Mouse (Mus musculus) ZHBTc4 (cell line): Measurements from ENCODE around the gene Theg.

ENCODE experiments used
- DNase-seq: peaks from one replicate; pipeline ENCODE4 v3.0.0-alpha.2; 2011; ENCODE audit warnings: low read depth, low spot score

The Theg gene

GRCm38 (mm10) chr10:79594872-79595589, 7.9 kb upstream of the Theg start:
- DNase-seq, result peak; percentile 83

- DNase-seq, result no peak
Measured at GRCm38 (mm10) chr10:79594111-79594510, 7.0 kb upstream of the Theg start.

GRCm38 (mm10) chr10:79590702-79591101, 3.6 kb upstream of the Theg start:
- DNase-seq, result no peak

GRCm38 (mm10) chr10:79587752-79588126, 608 bp upstream of the Theg start:
- DNase-seq, result no peak

- DNase-seq, result no peak
Measured at GRCm38 (mm10) chr10:79586243-79586642, 888 bp downstream of the Theg start.

- DNase-seq, result no peak
Measured at GRCm38 (mm10) chr10:79585723-79586122, 1.4 kb downstream of the Theg start.

- DNase-seq, result no peak
Measured at GRCm38 (mm10) chr10:79585136-79585535, 2.0 kb downstream of the Theg start.

- no peak for DNase-seq
Measured at GRCm38 (mm10) chr10:79584426-79584825, 2.7 kb downstream of the Theg start.

GRCm38 (mm10) chr10:79584021-79584420, 3.1 kb downstream of the Theg start:
- no peak for DNase-seq

GRCm38 (mm10) chr10:79581501-79581900, 5.6 kb downstream of the Theg start:
- DNase-seq, result no peak

GRCm38 (mm10) chr10:79580811-79581210, 6.3 kb downstream of the Theg start:
- peak; percentile 84 for DNase-seq

- no peak for DNase-seq
Measured at GRCm38 (mm10) chr10:79580356-79580755, 6.8 kb downstream of the Theg start.

- DNase-seq, result peak; percentile 35
Measured at GRCm38 (mm10) chr10:79579781-79580180, 7.3 kb downstream of the Theg start.

- no peak for DNase-seq
Measured at GRCm38 (mm10) chr10:79578891-79579290, 8.2 kb downstream of the Theg start.

- DNase-seq, result no peak
Measured at GRCm38 (mm10) chr10:79578276-79578675, 8.9 kb downstream of the Theg start.

GRCm38 (mm10) chr10:79577376-79577775, 9.8 kb downstream of the Theg start:
- no peak for DNase-seq

- no peak for DNase-seq
Measured at GRCm38 (mm10) chr10:79575754-79576153, 11.4 kb downstream of the Theg start.

GRCm38 (mm10) chr10:79574796-79575195, 12.3 kb downstream of the Theg start:
- no peak for DNase-seq

GRCm38 (mm10) chr10:79574350-79574749, 12.8 kb downstream of the Theg start:
- DNase-seq, result peak; percentile 32

GRCm38 (mm10) chr10:79573611-79574010, 13.5 kb downstream of the Theg start:
- no peak for DNase-seq

- no peak for DNase-seq
Measured at GRCm38 (mm10) chr10:79571314-79571713, 15.8 kb downstream of the Theg start.

GRCm38 (mm10) chr10:79569921-79570320, 17.2 kb downstream of the Theg start:
- no peak for DNase-seq

GRCm38 (mm10) chr10:79559716-79560115, 27.4 kb downstream of the Theg start:
- DNase-seq, result no peak

- DNase-seq, result no peak
Measured at GRCm38 (mm10) chr10:79557496-79557895, 29.6 kb downstream of the Theg start.
